Mouse (Mus musculus) ES-CJ7 (cell line): ENCODE results near the gene Ubtf.

Experiments used
- DNase-seq: peaks from one replicate; pipeline ENCODE4 v3.0.0; 2011; ENCODE audit warnings: low read depth, low spot score

The Ubtf gene

GRCm38 (mm10) chr11:102347683-102348082 is 28.1 kb upstream of the Ubtf start:
- no peak for DNase-seq

DNA sequence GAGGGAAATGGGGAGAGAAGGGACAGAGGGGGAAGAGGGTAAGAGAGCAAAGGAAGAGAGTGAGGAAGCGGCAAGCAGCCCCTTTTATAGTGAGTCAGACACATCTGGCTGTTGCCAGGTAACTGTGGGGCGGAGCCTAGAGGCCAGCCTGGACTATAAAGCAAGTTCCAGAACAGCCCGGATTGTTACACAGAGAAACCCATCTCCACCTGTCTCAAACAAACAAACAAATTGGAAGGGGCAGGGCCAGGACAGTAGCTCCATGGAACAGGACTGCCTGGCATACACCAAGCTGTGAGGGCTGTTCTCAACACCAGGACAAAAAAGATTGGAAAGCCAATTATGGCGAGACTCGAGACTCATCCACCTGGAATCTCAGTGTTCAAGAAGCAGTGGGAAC is 27.4 kb upstream of the Ubtf start:
- peak; percentile 77 for DNase-seq

GRCm38 (mm10) chr11:102344458-102344857 is 24.9 kb upstream of the Ubtf start:
- no peak for DNase-seq

DNA sequence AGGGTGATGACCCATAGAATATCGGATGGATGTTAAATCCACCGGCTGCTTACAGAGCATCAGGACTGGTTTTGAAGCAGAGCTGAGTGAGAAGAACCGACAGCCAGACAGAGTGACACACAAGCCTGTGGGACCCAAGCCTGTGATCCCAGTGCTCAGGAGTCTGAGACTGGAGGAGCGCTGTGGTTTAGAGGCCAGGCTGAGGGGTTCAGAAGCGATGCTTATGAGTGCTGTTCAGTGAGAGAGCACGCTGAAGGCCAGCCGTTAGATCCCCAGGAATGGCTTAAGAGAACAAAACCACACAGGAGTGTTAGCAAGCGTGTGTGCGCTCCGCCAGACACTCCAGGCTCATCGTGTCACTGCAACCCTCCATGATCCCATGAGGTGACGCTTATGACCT is 23.2 kb upstream of the Ubtf start:
- DNase-seq: peak; percentile 42

DNA sequence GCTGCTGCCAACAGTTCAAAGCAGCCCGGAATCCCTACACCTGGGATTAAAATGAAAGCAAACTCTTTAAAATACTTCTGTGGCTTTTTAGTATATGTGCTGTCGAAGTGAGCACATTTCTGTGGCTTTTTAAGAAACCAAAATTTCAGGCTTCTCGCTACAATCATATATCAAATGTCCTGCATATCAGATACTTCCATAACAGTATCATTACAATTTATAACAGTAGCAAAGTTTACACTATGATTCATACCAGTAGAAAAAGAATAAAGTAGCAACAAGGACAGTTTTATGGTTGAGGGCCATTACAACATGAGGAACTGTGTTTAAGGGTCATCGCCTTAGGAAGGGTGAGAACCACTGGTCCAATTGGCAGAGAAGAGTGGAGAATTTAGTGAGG is 21.6 kb upstream of the Ubtf start:
- no peak for DNase-seq

DNA sequence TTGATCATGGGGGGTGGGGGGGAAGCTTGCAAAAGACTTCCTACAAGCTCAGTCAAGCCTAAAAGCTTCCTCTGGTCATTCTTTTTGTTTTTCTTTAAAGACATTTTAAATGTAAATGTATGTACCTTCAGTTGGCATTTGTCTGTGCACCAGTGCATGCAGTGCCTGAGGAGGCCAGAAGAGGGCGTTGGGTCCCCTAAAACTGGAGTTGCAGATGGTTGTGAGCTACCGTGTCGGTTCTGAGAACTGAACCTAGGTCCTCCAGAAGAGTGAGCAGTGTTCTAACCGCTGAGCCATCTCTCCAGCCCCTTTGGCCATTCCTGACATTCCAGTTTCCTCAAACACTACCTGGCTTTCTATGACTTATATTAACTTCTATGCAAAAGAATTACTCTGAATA is 20.1 kb upstream of the Ubtf start:
- peak; percentile 86 for DNase-seq

GRCm38 (mm10) chr11:102339195-102339594 is 19.7 kb upstream of the Ubtf start:
- no peak for DNase-seq

DNA sequence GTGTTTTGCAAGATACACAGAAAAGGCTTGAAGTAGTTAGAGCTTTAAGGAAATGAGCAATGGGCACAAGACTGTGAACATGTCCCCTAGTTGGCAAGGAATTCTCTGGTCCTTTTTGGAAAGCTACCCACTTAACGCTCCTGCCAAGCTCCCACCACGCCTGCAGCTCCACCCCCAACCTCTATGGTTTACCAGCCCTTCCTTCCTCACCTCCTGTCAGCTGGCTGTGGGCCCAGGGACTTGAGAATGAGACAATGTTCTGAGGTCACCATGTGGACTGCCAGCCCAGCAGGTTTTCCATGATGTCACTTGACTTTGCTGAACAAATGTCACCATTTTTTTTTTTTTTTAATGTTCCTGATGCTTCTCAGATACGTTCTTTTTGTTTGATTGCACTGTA is 19.0 kb upstream of the Ubtf start:
- DNase-seq: peak; percentile 27

- DNase-seq: peak; percentile 61
Observed at GRCm38 (mm10) chr11:102337921-102338320, 18.4 kb upstream of the Ubtf start.

GRCm38 (mm10) chr11:102336191-102336590 is 16.6 kb upstream of the Ubtf start:
- no peak for DNase-seq

DNA sequence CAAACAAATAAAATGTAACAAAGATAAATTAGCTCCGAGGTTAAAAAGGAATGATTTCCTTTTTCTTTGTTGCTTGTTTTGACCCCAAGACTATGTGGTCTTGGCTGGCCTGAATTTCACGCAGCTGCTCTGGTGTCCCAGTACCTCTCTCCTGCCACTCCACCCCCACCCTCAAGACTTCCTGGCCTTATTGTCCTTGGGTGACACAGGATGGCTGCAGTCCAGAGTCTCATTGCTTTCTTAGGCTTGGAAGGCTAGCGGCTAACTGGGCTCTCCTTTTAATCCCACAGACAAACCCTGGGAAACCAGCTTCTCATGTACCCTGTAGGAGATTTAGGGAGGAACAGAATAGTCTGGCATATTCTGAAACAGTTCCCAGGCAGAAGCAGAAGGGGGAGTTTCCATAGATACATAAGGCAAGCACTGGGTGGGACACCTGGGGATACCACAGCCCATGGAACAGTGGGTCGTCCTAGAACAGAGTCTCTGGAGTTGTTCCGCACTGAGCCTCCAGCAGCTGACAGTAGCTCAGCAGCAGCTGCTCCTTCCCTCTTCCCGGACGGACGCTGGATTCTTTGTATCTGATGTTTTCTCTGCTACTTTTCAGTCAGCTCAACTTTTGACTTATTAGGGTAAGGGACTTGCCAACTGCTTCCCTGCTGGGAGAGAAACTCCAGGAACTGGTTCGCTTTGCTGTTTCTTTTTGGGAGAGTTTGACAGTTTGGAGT is 15.6 kb upstream of the Ubtf start:
- peak; percentile 55 for DNase-seq

DNA sequence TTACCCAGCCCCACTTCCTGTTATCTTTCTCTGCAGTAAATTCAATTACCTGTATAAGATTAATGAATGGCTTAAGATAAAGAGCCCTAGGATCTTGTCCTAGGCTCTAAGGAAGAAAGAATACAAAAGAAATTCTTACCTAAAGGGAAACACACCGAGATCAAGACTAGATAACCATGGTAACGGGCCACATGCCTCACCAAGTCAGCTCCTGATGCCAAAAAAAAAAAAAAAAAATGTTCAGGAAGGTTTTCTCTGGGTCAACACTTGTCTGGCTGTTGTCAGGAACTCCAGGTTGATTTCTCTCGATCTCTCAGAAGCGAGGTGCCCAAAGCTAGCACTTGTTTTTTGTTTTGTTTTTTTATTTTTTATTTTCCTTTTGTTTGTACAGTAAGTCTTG is 14.5 kb upstream of the Ubtf start:
- DNase-seq: peak; percentile 63

- peak; percentile 54 for DNase-seq
Observed at GRCm38 (mm10) chr11:102333061-102333460, 13.5 kb upstream of the Ubtf start.

DNA sequence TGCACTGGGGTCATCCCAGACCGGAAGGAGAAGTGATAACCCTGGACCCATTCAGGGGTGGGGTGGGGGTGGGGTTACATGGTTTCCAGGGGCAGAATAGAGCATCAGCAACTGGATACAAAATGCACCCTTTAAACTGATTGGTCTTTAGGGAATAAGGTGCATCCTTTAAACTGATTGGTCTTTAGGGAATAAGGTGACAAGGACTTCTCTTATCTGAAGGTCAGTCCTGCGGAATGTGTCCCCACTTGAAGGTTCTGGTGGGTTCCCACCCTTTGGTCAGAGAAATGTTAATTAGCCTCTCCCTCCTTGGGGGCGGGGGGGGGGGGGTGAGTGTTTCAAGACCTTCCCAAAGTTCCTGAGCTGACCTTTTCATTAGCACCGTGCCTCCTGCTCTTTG is 12.3 kb upstream of the Ubtf start:
- peak; percentile 97 for DNase-seq

DNA sequence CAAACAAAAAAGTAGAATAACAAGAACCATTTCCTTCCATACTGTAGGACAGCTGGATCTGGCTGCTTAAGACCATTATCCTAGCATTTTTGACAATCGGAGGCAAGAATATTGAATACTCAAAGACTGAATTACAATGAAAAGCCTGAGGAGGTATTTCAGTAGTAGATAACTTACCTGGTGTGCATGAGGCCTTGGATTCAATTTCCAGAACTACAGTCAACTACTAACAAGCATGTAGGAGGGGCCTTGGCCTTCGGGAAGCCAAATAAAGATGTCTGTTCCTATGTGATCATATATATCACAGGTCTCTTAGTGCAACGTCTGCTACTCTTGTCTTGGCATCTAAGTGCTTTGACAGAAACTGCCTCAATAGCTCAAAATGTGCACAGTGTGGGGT is 10.5 kb upstream of the Ubtf start:
- peak; percentile 57 for DNase-seq

DNA sequence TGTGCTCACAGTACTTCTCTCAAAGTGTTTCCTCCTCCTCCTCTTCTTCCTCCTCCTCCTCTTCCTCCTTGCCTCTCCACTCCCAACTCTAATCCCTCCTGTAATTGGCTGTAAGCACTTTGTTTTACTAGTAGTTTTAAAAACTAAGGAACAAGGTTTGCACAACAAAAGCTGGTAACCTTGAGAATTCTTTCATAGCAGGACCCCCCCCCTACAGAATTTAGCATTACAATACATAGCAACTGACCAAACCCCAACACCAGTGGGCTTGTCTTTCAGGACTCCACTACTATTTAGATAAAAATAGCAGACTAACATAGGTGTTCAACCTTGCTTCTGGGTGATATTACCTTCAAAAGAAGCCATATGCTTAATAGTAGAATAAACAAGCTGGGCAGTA is 10.0 kb upstream of the Ubtf start:
- peak; percentile 94 for DNase-seq

DNA sequence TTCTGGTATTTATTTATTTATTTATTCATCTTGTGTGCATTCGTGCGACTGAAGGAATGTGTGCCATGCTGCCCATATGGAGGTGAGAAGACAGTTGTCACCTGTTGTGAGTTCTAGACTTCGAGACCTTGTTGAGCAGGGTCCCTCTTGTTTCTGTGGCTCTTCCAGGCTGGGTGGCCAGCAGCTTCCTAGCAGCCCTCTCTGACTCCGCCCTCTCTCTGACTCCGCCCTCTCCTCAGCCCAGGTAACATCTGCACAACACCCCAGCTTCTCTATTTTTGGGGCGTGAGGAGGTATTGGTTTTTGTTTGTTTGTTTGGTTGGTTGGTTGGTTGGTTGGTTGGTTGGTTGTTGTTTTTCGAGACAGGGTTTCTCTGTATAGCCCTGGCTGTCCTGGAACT is 8.3 kb upstream of the Ubtf start:
- DNase-seq: peak; percentile 59

DNA sequence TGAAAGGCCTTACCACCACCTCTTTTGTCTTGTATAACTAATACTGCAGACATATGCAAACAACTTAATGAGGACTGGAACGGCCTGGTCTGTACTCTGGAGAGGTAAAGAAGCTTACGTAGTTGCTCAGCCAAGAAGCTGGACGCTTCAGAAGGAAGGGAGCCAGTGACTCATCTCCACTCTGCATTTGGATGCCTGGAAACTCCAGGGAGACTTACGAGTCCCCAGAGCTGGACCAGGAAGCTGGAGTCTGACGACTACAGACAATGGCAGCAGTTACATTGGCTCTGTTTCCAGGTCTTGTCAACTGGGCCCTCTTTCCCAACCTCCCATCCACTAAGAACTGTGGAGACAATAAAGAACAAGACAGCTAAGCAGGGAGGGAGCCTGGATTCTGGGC is 7.7 kb upstream of the Ubtf start:
- peak; percentile 63 for DNase-seq

- DNase-seq: no peak
Observed at GRCm38 (mm10) chr11:102323516-102323915, 4.0 kb upstream of the Ubtf start.

DNA sequence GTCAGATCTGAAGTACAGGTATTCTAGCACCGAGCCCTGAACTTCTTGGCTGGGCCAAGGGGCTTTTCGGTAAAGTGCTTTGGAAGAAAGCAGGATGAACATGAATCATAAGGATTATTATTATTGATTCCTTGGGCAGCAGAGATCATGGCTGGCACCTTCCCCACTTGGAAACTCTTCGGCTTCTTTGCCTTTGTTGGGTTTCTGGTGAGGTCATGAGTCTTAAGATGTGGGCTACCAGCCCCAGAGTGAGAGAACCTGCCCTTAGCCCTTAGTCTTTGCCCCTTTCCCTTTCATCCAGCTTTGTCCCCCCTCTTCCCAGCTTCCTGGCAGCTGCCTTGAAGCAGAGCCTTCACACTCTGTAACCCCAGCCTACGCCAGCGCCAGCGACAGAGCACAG is 2.4 kb upstream of the Ubtf start:
- DNase-seq: no peak

DNA sequence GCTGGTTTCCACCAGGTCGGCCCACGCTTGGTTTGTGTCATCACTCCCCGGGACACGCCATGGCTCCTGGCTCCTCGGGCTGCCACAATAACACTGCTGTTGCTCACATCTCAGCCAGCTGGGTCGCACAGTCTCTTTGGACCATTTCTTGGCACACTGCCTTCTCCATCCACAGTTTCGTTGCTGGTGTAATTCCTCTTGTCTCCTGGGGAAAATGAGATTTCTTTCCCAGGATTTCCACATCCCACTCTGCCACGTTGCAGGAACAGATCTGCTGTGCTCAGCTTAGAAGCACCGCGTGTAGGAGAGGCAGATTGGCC is 1.1 kb upstream of the Ubtf start:
- DNase-seq: no peak

- DNase-seq: peak; percentile 75
Observed at GRCm38 (mm10) chr11:102319941-102320685, 571 bp upstream of the Ubtf start.

- DNase-seq: no peak
Observed at GRCm38 (mm10) chr11:102318576-102319409, 749 bp downstream of the Ubtf start.
